Mouse (Mus musculus) left cerebral cortex, postnatal 4 days (tissue): ENCODE data around the gene Dzip3. TPM values are rescaled to one million over a fixed set of nuclear protein-coding genes. Genes with fewer than 3 reads are reported as not detected.

Experiments used
- total RNA-seq, 2 experiments: library from RNA; stranded (reverse); gene quantifications; 2 replicates each; pipeline ENCODE4 v1.2.3; 2021

Gene Dzip3
- total RNA-seq, 2 experiments from 2014 or later = 102 to 115 TPM

Other genes with a start within 250 kb of the Dzip3 start
- gene Trat1, start 222.1 kb downstream of the Dzip3 start, total RNA-seq = under 1 TPM; 0.08 to 0.44 TPM
- not detected for gene Retnlb, start 177.3 kb downstream of the Dzip3 start, total RNA-seq
- gene Retnla, start 151.6 kb downstream of the Dzip3 start, total RNA-seq = not detected
- not detected for gene Retnlg, start 121.5 kb downstream of the Dzip3 start, total RNA-seq
- gene Cip2a, start within 50 bp of the Dzip3 start, total RNA-seq = 1 to 10 TPM; 6.3 to 8.9 TPM
- gene Myh15, start 63.3 kb upstream of the Dzip3 start, total RNA-seq = under 1 TPM; 0.20 to 0.22 TPM